In the genomic region with DNA sequence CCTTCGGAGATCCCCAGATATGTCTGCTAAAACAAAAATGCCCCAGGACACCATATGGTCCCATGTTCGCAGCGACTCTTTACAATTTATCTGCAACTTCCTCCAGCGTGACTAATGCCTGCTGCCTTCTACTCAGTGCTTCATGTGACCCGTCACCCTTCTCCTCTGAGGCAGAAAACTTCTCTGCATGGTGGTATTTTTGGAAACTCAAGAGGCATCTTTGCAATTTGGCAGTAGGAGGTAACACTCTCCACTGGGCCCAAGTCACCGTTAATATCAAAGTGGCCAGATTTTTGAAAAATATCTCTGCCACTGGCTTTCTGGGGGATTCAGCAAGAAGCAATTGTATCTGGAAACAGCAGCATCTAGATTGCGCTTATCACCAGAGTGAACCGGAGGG, we compare ENCODE assay signal across 21 mouse cellular contexts.
DNase-seq lines count a peak whose midpoint lies in the region; ATAC-seq lines count a peak whose summit lies in the region.
"Had no signal": no experiment of that assay in that cellular context is flagged by ENCODE, and none has a peak within 500 bp of the region (broad histone marks: within the 10 kb centered on the region; RNA-seq: fewer than 3 reads in every experiment).

No protein-coding gene starts in this region.

- H3K9me3 ChIP-seq in heart, embryonic 12.5 days (replicated peaks), result peaks cover 3% of the 10 kb centered on the region; the same call in 1 of the 2 replicates
- no peaks in the 10 kb centered on the region for H3K9me3 ChIP-seq in liver, embryonic 11.5 days (ENCODE audit: control insufficient read depth, low read length)
- H3K9me3 ChIP-seq: hindbrain, embryonic 13.5 days; midbrain, embryonic 12.5 days had no signal

- intact Hi-C loops in heart, postnatal 25 days (cut with DNase I), result no loop called here
- intact Hi-C loops in heart, postnatal 10 days (cut with DNase I), result no loop called here

- peak; percentile 39 for ATAC-seq in heart, embryonic 12.5 days (ENCODE audit: insufficient number of reproducible peaks, low FRiP score)
- ATAC-seq in megakaryocyte, adult 5-6 weeks (ENCODE audit: poor library complexity, severe bottlenecking), result no peak
- ATAC-seq in liver, embryonic 11.5 days (replicated peaks; ENCODE audit: low FRiP score), result no peak
- ATAC-seq: forebrain, embryonic 14.5 days; liver, postnatal 0 days; lung, postnatal 0 days had no signal

- DNase-seq in heart, adult 11 months, result peak; percentile 95
- DNase-seq in heart, postnatal 25 days (ENCODE audit: low spot score), result no peak
- DNase-seq in heart, adult 18-20 months, result peak; percentile 42 to 59
- peak; percentile 51 to 61 for DNase-seq in heart, postnatal 10 days
- no peak for DNase-seq in liver, embryonic 11.5 days (ENCODE audit: low spot score)
- DNase-seq: adrenal gland, postnatal 10 days; cerebellum, adult 8-10 months; cerebellum, postnatal 36 days; embryo, embryonic 11 days; gastrocnemius, postnatal 10 days; kidney, adult 2 months; kidney, postnatal 25 days; layer of hippocampus, postnatal 36 days; liver, postnatal 0 days; spleen, adult 18-20 months had no signal

- H3K36me3 ChIP-seq in heart, embryonic 12.5 days, result no peaks in the 10 kb centered on the region
- no peaks in the 10 kb centered on the region for H3K36me3 ChIP-seq in liver, embryonic 11.5 days (ENCODE audit: control insufficient read depth, insufficient read depth, low read length)
- H3K36me3 ChIP-seq: hindbrain, embryonic 13.5 days; midbrain, embryonic 12.5 days had no signal

- H3K4me3 ChIP-seq in heart, embryonic 12.5 days, result no peak overlapping the region
- no peak overlapping the region for H3K4me3 ChIP-seq in liver, embryonic 11.5 days (ENCODE audit: low read depth, low read length)
- H3K4me3 ChIP-seq: hindbrain, embryonic 13.5 days; midbrain, embryonic 12.5 days had no signal

- H3K4me2 ChIP-seq in heart, embryonic 12.5 days, result peak overlapping the region; percentile 47
- no peak overlapping the region for H3K4me2 ChIP-seq in liver, embryonic 11.5 days
- H3K4me2 ChIP-seq: hindbrain, embryonic 13.5 days; midbrain, embryonic 12.5 days had no signal

- peak overlapping the region; percentile 42 for H3K27ac ChIP-seq in heart, embryonic 12.5 days (ENCODE audit: poor library complexity, severe bottlenecking)
- no peak overlapping the region for H3K27ac ChIP-seq in liver, embryonic 11.5 days (ENCODE audit: low read depth, low read length)
- H3K27ac ChIP-seq: hindbrain, embryonic 13.5 days; midbrain, embryonic 12.5 days had no signal

- no peak overlapping the region for H3K9ac ChIP-seq in heart, embryonic 12.5 days
- no peak overlapping the region for H3K9ac ChIP-seq in liver, embryonic 11.5 days (ENCODE audit: low read depth, low read length)
- H3K9ac ChIP-seq: hindbrain, embryonic 13.5 days; liver, postnatal 0 days; midbrain, embryonic 12.5 days had no signal

- H3K4me1 ChIP-seq in heart, embryonic 12.5 days (replicated peaks), result peaks cover 14% of the 10 kb centered on the region
- H3K4me1 ChIP-seq in liver, embryonic 11.5 days (replicated peaks; ENCODE audit: control insufficient read depth, insufficient read depth, low read length), result no peaks in the 10 kb centered on the region
- H3K4me1 ChIP-seq: midbrain, embryonic 12.5 days had no signal

- H3K27me3 ChIP-seq in heart, embryonic 12.5 days (replicated peaks), result no peaks in the 10 kb centered on the region
- H3K27me3 ChIP-seq in liver, embryonic 11.5 days (replicated peaks; ENCODE audit: control insufficient read depth, insufficient read depth, low read length), result no peaks in the 10 kb centered on the region
- H3K27me3 ChIP-seq: hindbrain, embryonic 13.5 days; midbrain, embryonic 12.5 days had no signal

- WGBS in heart, embryonic 12.5 days, result 19% methylated on average over 8 of the region's 8 CpGs
- WGBS in liver, embryonic 11.5 days, result 60% methylated on average over 8 of the region's 8 CpGs

Comparison
In these comparisons a context has a peak if more than half of its experiments do, and no peak if none do; other contexts are left out.
1. DNase-seq: peak in heart, adult 11 months (single experiment), heart, adult 18-20 months (2 of 2) and heart, postnatal 10 days (2 of 2); none in heart, postnatal 25 days (single experiment) and liver, embryonic 11.5 days (single experiment).